Mouse (Mus musculus): ENCODE data around the gene Gm42421. TPM values are rescaled to one million over a fixed set of nuclear protein-coding genes. Genes with fewer than 3 reads are reported as not detected.

Gene Gm42421
- polyA plus RNA-seq (2015; fragmentation: Nextera tagmentation; extraction: Ambion mirVana): 1.9 and 2.3 TPM in 2 replicates

DNA sequence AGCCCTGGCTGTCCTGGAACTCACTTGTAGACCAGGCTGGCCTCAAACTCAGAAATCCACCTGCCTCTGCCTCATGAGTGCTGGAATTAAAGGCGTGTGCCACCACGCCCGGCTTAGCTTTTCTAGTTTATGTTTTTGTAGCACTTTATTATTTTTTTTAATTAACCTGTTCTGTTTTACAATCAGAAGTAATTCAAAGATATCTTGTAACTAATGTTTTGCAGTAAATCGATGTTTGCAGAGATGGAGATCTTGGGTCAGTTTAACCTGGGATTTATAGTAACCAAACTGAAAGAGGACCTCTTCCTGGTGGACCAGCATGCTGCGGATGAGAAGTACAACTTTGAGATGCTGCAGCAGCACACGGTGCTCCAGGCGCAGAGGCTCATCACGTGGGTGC is at the start of gene Gm42421:
Gene Gm42421 (plus strand): TSS at position 301 of the 400 bp plus-strand sequence.
- no peak within 1 kb of the TSS for H3K4me3 ChIP-seq (ENCODE audit: low read length)
- no peak within 1 kb of the TSS for H3K4me2 ChIP-seq (ENCODE audit: low read length)
- no peak within 1 kb of the TSS for H3K27ac ChIP-seq (ENCODE audit: low read depth, low read length)
- WGBS: 96% methylated on average over 8 of the region's 8 CpGs
- H3K36me3 ChIP-seq (ENCODE audit: control insufficient read depth, insufficient read depth, low read length): peaks cover 40% of the 10 kb centered on the region
- ATAC-seq: no peak
- H3K27me3 ChIP-seq (replicated peaks; ENCODE audit: control insufficient read depth, insufficient read depth, low read length): no peaks in the 10 kb centered on the region
- H3K9ac ChIP-seq (ENCODE audit: low read depth, low read length): no peak within 1 kb of the TSS
- H3K4me1 ChIP-seq (ENCODE audit: control insufficient read depth, insufficient read depth, low read depth, low read length): no peaks in the 10 kb centered on the region
- no peaks in the 10 kb centered on the region for H3K9me3 ChIP-seq (ENCODE audit: control insufficient read depth, low read length)

DNA sequence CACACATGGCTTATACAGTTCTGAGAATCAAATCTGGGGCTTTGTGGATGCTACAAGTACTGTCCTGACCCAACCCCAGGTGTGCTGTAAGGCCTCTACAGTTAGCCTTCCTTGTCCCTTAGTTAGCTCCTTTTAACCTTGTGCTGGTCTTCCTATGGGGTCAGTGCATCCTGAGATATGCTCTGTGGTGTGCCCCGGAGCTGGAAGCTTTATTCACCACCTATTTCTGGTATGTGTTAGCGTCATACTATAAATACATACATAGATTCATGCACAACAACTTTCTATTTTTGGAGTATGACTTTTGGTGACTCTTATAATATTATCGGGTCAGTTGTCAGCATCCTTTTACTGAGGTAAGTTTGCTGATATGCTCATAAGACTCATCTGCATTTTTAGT is 42.7 kb upstream of the Gm42421 start:
- peaks cover 2% of the 10 kb centered on the region; the same call in 1 of the 2 replicates for H3K9me3 ChIP-seq (ENCODE audit: control insufficient read depth, low read length)
- WGBS: 97% methylated on average over 3 of the region's 3 CpGs
- H3K36me3 ChIP-seq (ENCODE audit: control insufficient read depth, insufficient read depth, low read length): peaks cover 60% of the 10 kb centered on the region
- no peak overlapping the region for H3K4me3 ChIP-seq (ENCODE audit: low read length)
- no peaks in the 10 kb centered on the region for H3K4me1 ChIP-seq (ENCODE audit: control insufficient read depth, insufficient read depth, low read depth, low read length)
- no peak overlapping the region for H3K9ac ChIP-seq (ENCODE audit: low read depth, low read length)
- no peak overlapping the region for H3K4me2 ChIP-seq (ENCODE audit: low read length)
- H3K27me3 ChIP-seq (replicated peaks; ENCODE audit: control insufficient read depth, insufficient read depth, low read length): no peaks in the 10 kb centered on the region
- H3K27ac ChIP-seq (ENCODE audit: low read depth, low read length): no peak overlapping the region
- ATAC-seq: no peak

DNA sequence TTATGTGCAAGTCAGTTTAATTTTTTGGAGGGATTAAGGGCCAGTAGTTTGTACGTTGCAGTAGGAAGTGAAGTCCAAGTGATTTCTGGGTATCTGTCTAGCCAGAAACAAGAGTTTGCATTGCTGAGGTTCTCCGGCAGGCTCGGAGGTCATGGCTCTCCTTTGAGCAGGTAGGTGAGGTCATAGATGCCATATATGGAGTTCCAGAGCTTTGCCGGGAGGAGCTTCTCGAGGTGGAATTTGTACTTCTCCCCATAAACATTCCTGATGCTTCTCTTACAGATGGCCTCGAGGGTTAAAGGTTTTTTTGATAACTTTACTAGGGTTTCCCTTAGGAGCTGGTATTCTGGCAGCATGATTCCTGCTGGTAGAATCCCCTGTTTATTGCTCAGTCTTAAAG is 37.2 kb upstream of the Gm42421 start:
- WGBS: 90% methylated on average over 6 of the region's 6 CpGs
- no peak for ATAC-seq
- Histone ChIP-seq H3K9ac (ENCODE audit: low read depth, low read length) (no peak overlapping the region), H3K27ac (ENCODE audit: low read depth, low read length) (no peak overlapping the region), H3K27me3 (replicated peaks; ENCODE audit: control insufficient read depth, insufficient read depth, low read length) (no peaks in the 10 kb centered on the region), H3K9me3 (ENCODE audit: control insufficient read depth, low read length) (peaks cover 2% of the 10 kb centered on the region; the same call in 1 of the 2 replicates), H3K36me3 (ENCODE audit: control insufficient read depth, insufficient read depth, low read length) (peaks cover 24% of the 10 kb centered on the region), H3K4me1 (ENCODE audit: control insufficient read depth, insufficient read depth, low read depth, low read length) (no peaks in the 10 kb centered on the region), H3K4me3 (ENCODE audit: low read length) (no peak overlapping the region), H3K4me2 (ENCODE audit: low read length) (no peak overlapping the region)

GRCm38 (mm10) chr5:143892255-143892886 is 35.6 kb upstream of the Gm42421 start:
- Histone ChIP-seq H3K4me1 (ENCODE audit: control insufficient read depth, insufficient read depth, low read depth, low read length) (no peaks in the 10 kb centered on the region), H3K36me3 (ENCODE audit: control insufficient read depth, insufficient read depth, low read length) (peaks cover 15% of the 10 kb centered on the region)
- 77% methylated on average over 9 of the region's 9 CpGs for WGBS

DNA sequence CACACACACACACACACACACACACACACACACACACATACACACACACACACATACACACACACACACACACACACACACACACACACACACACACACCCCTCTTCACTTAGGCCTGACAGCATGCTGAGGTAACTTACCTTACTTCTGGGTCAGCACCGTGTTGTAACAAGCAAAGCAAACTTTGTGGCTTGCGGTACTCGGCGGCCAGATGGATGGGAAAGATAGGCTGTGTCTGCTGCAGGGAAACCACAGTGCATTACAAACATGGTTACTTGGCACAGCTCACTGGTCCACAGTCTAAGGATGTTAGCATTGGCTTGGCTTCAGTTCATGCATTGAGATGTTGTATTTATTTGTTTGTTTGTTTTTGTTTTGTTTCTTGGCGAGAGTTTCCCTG is 34.6 kb upstream of the Gm42421 start:
- Histone ChIP-seq H3K4me1 (ENCODE audit: control insufficient read depth, insufficient read depth, low read depth, low read length) (no peaks in the 10 kb centered on the region), H3K9ac (ENCODE audit: low read depth, low read length) (no peak overlapping the region), H3K9me3 (ENCODE audit: control insufficient read depth, low read length) (no peaks in the 10 kb centered on the region), H3K36me3 (ENCODE audit: control insufficient read depth, insufficient read depth, low read length) (peaks cover 16% of the 10 kb centered on the region), H3K27me3 (replicated peaks; ENCODE audit: control insufficient read depth, insufficient read depth, low read length) (no peaks in the 10 kb centered on the region), H3K4me2 (ENCODE audit: low read length) (no peak overlapping the region), H3K4me3 (ENCODE audit: low read length) (no peak overlapping the region), H3K27ac (ENCODE audit: low read depth, low read length) (no peak overlapping the region)
- WGBS: 79% methylated on average over 5 of the region's 5 CpGs
- no peak for ATAC-seq

More at GRCm38 (mm10) chr5:143892255-143892886, 35.6 kb upstream of the Gm42421 start:
- Histone ChIP-seq H3K27ac (ENCODE audit: low read depth, low read length) (no peak overlapping the region), H3K27me3 (replicated peaks; ENCODE audit: control insufficient read depth, insufficient read depth, low read length) (no peaks in the 10 kb centered on the region), H3K4me3 (ENCODE audit: low read length) (no peak overlapping the region), H3K9me3 (ENCODE audit: control insufficient read depth, low read length) (no peaks in the 10 kb centered on the region), H3K4me2 (ENCODE audit: low read length) (no peak overlapping the region), H3K9ac (ENCODE audit: low read depth, low read length) (no peak overlapping the region)
- no peak for ATAC-seq

DNA sequence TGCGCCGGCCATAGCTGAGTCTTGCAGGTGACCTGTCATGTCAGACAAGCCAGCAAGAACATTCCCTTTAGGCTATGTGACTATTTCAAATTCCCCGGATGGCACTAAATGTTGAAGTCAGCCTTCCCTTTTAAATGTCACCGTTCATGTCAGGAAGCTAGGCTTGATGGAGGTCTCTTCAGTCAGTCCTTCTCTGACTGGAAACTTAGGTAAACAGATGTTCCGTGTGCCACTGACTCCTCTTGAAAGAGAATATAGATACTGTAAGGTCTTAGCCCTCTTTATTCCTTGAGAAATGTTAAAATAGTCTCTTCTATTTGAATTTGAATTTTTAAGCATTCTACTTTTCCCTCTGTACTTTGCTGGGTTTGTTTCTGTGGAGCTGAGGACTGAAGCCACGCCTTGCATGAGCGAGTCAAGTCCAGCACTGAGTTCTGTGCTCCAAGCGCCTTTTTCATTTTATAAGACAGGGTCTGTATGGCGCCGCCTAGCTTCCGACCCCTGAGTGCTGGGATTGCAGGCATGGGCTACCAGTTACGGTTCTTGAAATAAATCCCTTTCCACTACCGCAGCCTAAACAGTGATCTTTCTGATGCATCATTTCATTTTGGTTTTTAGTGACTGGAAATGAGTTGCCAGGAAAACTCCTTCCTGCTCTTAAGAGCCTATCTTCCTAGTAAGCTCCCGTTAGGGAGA is 30.2 kb upstream of the Gm42421 start, which contains the start of gene Ankrd61:
Gene Ankrd61 (minus strand): TSS at position 51 of the 696 bp plus-strand sequence.
- 87% methylated on average over 14 of the region's 14 CpGs for WGBS

DNA sequence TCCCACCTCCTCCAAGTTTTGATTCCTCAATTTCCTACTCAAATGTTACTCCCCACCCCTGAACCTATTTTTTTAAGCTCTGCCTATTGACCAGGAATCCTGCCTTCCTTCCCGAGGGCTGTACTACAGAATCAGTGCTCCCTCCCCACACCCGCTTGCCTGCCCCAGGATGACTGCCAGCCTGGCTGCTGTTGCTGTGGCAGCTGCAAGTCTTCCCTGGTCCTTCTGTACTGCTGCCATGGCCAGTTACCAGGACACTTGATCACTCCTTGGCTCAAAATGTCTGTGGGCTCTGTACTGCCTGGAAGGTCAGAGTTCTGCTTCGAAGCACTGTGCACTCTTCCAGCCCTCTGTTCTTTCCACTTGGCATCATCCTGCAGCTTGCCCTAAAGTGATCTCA is 25.9 kb upstream of the Gm42421 start:
- H3K4me3 ChIP-seq (ENCODE audit: low read length): no peak overlapping the region
- WGBS: 66% methylated on average over 3 of the region's 3 CpGs
- H3K9me3 ChIP-seq (ENCODE audit: control insufficient read depth, low read length): no peaks in the 10 kb centered on the region
- H3K9ac ChIP-seq (ENCODE audit: low read depth, low read length): no peak overlapping the region
- peaks cover 31% of the 10 kb centered on the region for H3K36me3 ChIP-seq (ENCODE audit: control insufficient read depth, insufficient read depth, low read length)
- no peak overlapping the region for H3K4me2 ChIP-seq (ENCODE audit: low read length)
- H3K27ac ChIP-seq (ENCODE audit: low read depth, low read length): no peak overlapping the region
- no peaks in the 10 kb centered on the region for H3K27me3 ChIP-seq (replicated peaks; ENCODE audit: control insufficient read depth, insufficient read depth, low read length)
- ATAC-seq: peak; percentile 58
- H3K4me1 ChIP-seq (ENCODE audit: control insufficient read depth, insufficient read depth, low read depth, low read length): no peaks in the 10 kb centered on the region

More for the DNA sequence above, 30.2 kb upstream of the Gm42421 start, which contains the start of gene Ankrd61:
- H3K9ac ChIP-seq (ENCODE audit: low read depth, low read length): no peak within 1 kb of the TSS
- peaks cover 18% of the 10 kb centered on the region for H3K36me3 ChIP-seq (ENCODE audit: control insufficient read depth, insufficient read depth, low read length)
- no peak within 1 kb of the TSS for H3K4me3 ChIP-seq (ENCODE audit: low read length)
- H3K9me3 ChIP-seq (ENCODE audit: control insufficient read depth, low read length): no peaks in the 10 kb centered on the region
- H3K4me1 ChIP-seq (ENCODE audit: control insufficient read depth, insufficient read depth, low read depth, low read length): no peaks in the 10 kb centered on the region
- no peak for ATAC-seq
- H3K27me3 ChIP-seq (replicated peaks; ENCODE audit: control insufficient read depth, insufficient read depth, low read length): no peaks in the 10 kb centered on the region
- no peak within 1 kb of the TSS for H3K4me2 ChIP-seq (ENCODE audit: low read length)
- no peak within 1 kb of the TSS for H3K27ac ChIP-seq (ENCODE audit: low read depth, low read length)

DNA sequence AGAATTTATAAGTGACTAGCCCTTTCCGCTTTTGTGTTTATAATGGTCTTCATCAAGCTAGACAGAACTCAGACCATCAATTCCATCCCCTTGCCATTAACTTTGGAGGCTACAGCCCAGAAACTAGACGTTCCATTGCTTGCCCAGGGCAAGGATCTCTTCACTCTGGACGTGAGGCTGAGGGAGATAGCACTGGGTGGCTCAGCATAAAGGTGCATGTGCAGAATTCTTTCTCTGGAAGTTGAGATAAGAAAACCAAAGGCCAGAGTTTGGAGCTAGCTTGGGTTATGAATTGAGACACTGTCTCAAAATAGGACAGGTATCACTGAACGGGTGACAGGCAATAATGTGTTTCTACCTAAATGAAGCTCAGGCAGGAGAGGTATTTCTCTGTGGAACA is 24.2 kb upstream of the Gm42421 start:
- no peak overlapping the region for H3K4me2 ChIP-seq (ENCODE audit: low read length)
- 94% methylated on average over 4 of the region's 4 CpGs for WGBS
- no peaks in the 10 kb centered on the region for H3K27me3 ChIP-seq (replicated peaks; ENCODE audit: control insufficient read depth, insufficient read depth, low read length)
- H3K4me1 ChIP-seq (ENCODE audit: control insufficient read depth, insufficient read depth, low read depth, low read length): peaks cover 13% of the 10 kb centered on the region
- no peak for ATAC-seq
- peaks cover 26% of the 10 kb centered on the region for H3K36me3 ChIP-seq (ENCODE audit: control insufficient read depth, insufficient read depth, low read length)
- H3K27ac ChIP-seq (ENCODE audit: low read depth, low read length): no peak overlapping the region
- no peak overlapping the region for H3K9ac ChIP-seq (ENCODE audit: low read depth, low read length)
- no peak overlapping the region for H3K4me3 ChIP-seq (ENCODE audit: low read length)
- H3K9me3 ChIP-seq (ENCODE audit: control insufficient read depth, low read length): no peaks in the 10 kb centered on the region

- Histone ChIP-seq H3K4me2 (ENCODE audit: low read length) (no peak overlapping the region), H3K9ac (ENCODE audit: low read depth, low read length) (no peak overlapping the region), H3K27ac (ENCODE audit: low read depth, low read length) (no peak overlapping the region), H3K9me3 (ENCODE audit: control insufficient read depth, low read length) (no peaks in the 10 kb centered on the region), H3K27me3 (replicated peaks; ENCODE audit: control insufficient read depth, insufficient read depth, low read length) (no peaks in the 10 kb centered on the region), H3K4me3 (ENCODE audit: low read length) (no peak overlapping the region), H3K4me1 (ENCODE audit: control insufficient read depth, insufficient read depth, low read depth, low read length) (peaks cover 24% of the 10 kb centered on the region), H3K36me3 (ENCODE audit: control insufficient read depth, insufficient read depth, low read length) (peaks cover 20% of the 10 kb centered on the region)
- WGBS: 91% methylated on average over 8 of the region's 8 CpGs
- no peak for ATAC-seq
Measured at GRCm38 (mm10) chr5:143906429-143906828, 21.5 kb upstream of the Gm42421 start.

Data from hindbrain, embryonic 16.5 days (tissue).